Mouse (Mus musculus) MEL (cell line): ENCODE measurements around the gene Gm21969. TPM values are rescaled to one million over a fixed set of nuclear protein-coding genes. Genes with fewer than 3 reads are reported as not detected.

Source experiments
- DNase-seq: peaks from one replicate; pipeline ENCODE4 v3.0.0; 2011; ENCODE audit warnings: low read depth, low spot score
- H3K27ac ChIP-seq: 2 replicates; pipeline ENCODE4 v1.5.1; 2012; ENCODE audit warnings: low read depth, mild to moderate bottlenecking, control low read depth, low read length, moderate library complexity; ENCODE audit not compliant: control insufficient read depth
- H3K27me3 ChIP-seq, 2 experiments: fragments of 150-350 bp in 1 of 2; sonication (generic) in 1 of 2; 2 replicates each; pipeline ENCODE4 v1.6.1; 2012; ENCODE audit warnings: low read length in 2 of 2, mild to moderate bottlenecking in 2 of 2, improper control_type of control experiment in 1 of 2, moderate library complexity in 1 of 2; ENCODE audit not compliant: insufficient read depth in 2 of 2, control insufficient read depth in 1 of 2
- H3K36me3 ChIP-seq, 2 experiments: 2 replicates each; pipeline ENCODE4 v1.6.1; 2012 to 2014; ENCODE audit warnings: low read length in 2 of 2, improper control_type of control experiment in 1 of 2, inconsistent platforms in 1 of 2, mild to moderate bottlenecking in 1 of 2; ENCODE audit not compliant: insufficient read depth in 2 of 2, control insufficient read depth in 1 of 2
- H3K4me1 ChIP-seq, 2 experiments: fragments of 150-350 bp in 1 of 2; sonication (generic) in 1 of 2; 2 replicates each; pipeline ENCODE4 v1.6.1; 2012; ENCODE audit warnings: low read length in 2 of 2, improper control_type of control experiment in 1 of 2, mild to moderate bottlenecking in 1 of 2; ENCODE audit not compliant: insufficient read depth in 2 of 2, control insufficient read depth in 1 of 2
- H3K4me3 ChIP-seq, 2 experiments: fragments of 150-350 bp in 1 of 2; sonication (generic) in 1 of 2; 2 replicates each; pipeline ENCODE4 v1.5.1; 2012; ENCODE audit warnings: low read depth in 2 of 2, low read length in 2 of 2, mild to moderate bottlenecking in 2 of 2, moderate library complexity in 2 of 2, control low read depth in 1 of 2, improper control_type of control experiment in 1 of 2; ENCODE audit not compliant: control insufficient read depth in 1 of 2, insufficient read depth in 1 of 2
- H3K79me2 ChIP-seq: 2 replicates; pipeline ENCODE4 v1.6.1; 2012; ENCODE audit warnings: mild to moderate bottlenecking, low read length, moderate library complexity; ENCODE audit not compliant: control insufficient read depth, poor library complexity, insufficient read depth
- H3K9ac ChIP-seq: 2 replicates; pipeline ENCODE4 v1.6.1; 2012; ENCODE audit warnings: low read depth, mild to moderate bottlenecking, control low read depth, low read length, moderate library complexity; ENCODE audit not compliant: control insufficient read depth, poor library complexity, severe bottlenecking
- H3K9me3 ChIP-seq: fragments of 150-350 bp; sonication (generic); replicated peaks from 2 replicates; pipeline ENCODE4 v1.6.1; 2012; ENCODE audit warnings: mild to moderate bottlenecking, low read length, improper control_type of control experiment, moderate library complexity; ENCODE audit not compliant: insufficient read depth
- CTCF ChIP-seq, 3 experiments: IDR thresholded peaks in 2 of 3; conservative IDR thresholded peaks in 1 of 3; 2 replicates each; pipeline ENCODE4 v1.5.1; 2011 to 2012; ENCODE audit warnings: low read length in 3 of 3, low read depth in 2 of 3, mild to moderate bottlenecking in 2 of 3, improper control_type of control experiment in 1 of 3, inconsistent platforms in 1 of 3, mixed read lengths in 1 of 3, moderate library complexity in 1 of 3; ENCODE audit not compliant: control insufficient read depth in 1 of 3, insufficient read depth in 1 of 3, poor library complexity in 1 of 3, severe bottlenecking in 1 of 3
- ETS1 ChIP-seq: IDR thresholded peaks from 2 replicates; pipeline ENCODE4 v1.6.1; 2012; ENCODE audit warnings: low read depth, mild to moderate bottlenecking, inconsistent platforms, low read length, improper control_type of control experiment, moderate library complexity
- GABPA ChIP-seq: IDR thresholded peaks from 2 replicates; pipeline ENCODE4 v1.6.1; 2012; ENCODE audit warnings: low read depth, mild to moderate bottlenecking, inconsistent platforms, low read length, improper control_type of control experiment, moderate library complexity
- KAT2A ChIP-seq: conservative IDR thresholded peaks from 2 replicates; pipeline ENCODE4 v1.6.1; 2012; ENCODE audit warnings: low read depth, low read length, improper control_type of control experiment, inconsistent platforms
- MXI1 ChIP-seq: IDR thresholded peaks from 2 replicates; pipeline ENCODE4 v1.6.1; 2011; ENCODE audit warnings: mild to moderate bottlenecking, low read depth, low read length, improper control_type of control experiment
- NRF1 ChIP-seq: IDR thresholded peaks from 2 replicates; pipeline ENCODE4 v1.6.1; 2014; ENCODE audit warnings: low read depth, mild to moderate bottlenecking, inconsistent platforms, low read length, improper control_type of control experiment, moderate library complexity; ENCODE audit not compliant: poor library complexity, insufficient read depth, severe bottlenecking
- POLR2AphosphoS5 ChIP-seq: IDR thresholded peaks from 2 replicates; pipeline ENCODE4 v1.6.1; 2012; ENCODE audit warnings: low read depth, borderline replicate concordance, mild to moderate bottlenecking, inconsistent platforms, low read length, moderate library complexity, mixed read lengths
- RAD21 ChIP-seq: IDR thresholded peaks from 2 replicates; pipeline ENCODE4 v1.6.1; 2011; ENCODE audit warnings: mild to moderate bottlenecking, low read depth, low read length, improper control_type of control experiment
- SMC3 ChIP-seq: IDR thresholded peaks from 2 replicates; pipeline ENCODE4 v1.6.1; 2011; ENCODE audit warnings: low read depth, low read length, improper control_type of control experiment
- TBP ChIP-seq: IDR thresholded peaks from 2 replicates; pipeline ENCODE4 v1.8.0; 2011; ENCODE audit warnings: low read depth, low read length, improper control_type of control experiment
- UBTF ChIP-seq: IDR thresholded peaks from 2 replicates; pipeline ENCODE4 v1.6.1; 2012; ENCODE audit warnings: low read depth, mild to moderate bottlenecking, inconsistent platforms, low read length, improper control_type of control experiment, moderate library complexity, borderline replicate concordance; ENCODE audit not compliant: insufficient read depth
- USF1 ChIP-seq: IDR thresholded peaks from 2 replicates; pipeline ENCODE4 v1.6.1; 2014; ENCODE audit warnings: low read depth, mild to moderate bottlenecking, inconsistent platforms, low read length, improper control_type of control experiment, moderate library complexity
- USF2 ChIP-seq, 2 experiments: IDR thresholded peaks; 2 replicates each; pipeline ENCODE4 v1.6.1; 2011 to 2012; ENCODE audit warnings: improper control_type of control experiment in 2 of 2, low read length in 2 of 2, borderline replicate concordance in 1 of 2, inconsistent platforms in 1 of 2, low read depth in 1 of 2, mild to moderate bottlenecking in 1 of 2; ENCODE audit not compliant: insufficient read depth in 1 of 2
- ZC3H11A ChIP-seq: IDR thresholded peaks from 2 replicates; pipeline ENCODE4 v1.6.1; 2012; ENCODE audit warnings: low read depth, mild to moderate bottlenecking, inconsistent platforms, low read length, improper control_type of control experiment
- ZMIZ1 ChIP-seq: IDR thresholded peaks from 2 replicates; pipeline ENCODE4 v1.6.1; 2012; ENCODE audit warnings: low read depth, mild to moderate bottlenecking, inconsistent platforms, low read length, improper control_type of control experiment, moderate library complexity
- polyA plus RNA-seq, 2 experiments: library from polyadenylated mRNA; stranded (reverse) in 1 of 2; unstranded in 1 of 2; fragments of >175 nt in 1 of 2; fragments of >200 nt in 1 of 2; gene quantifications; 2 replicates each; pipeline versions ENCODE4 v1.2.1 to v1.2.4; 2012; ENCODE audit warnings: low replicate concordance in 2 of 2, low read depth in 1 of 2; ENCODE audit not compliant: insufficient read length in 2 of 2, insufficient read depth in 1 of 2, missing spikeins in 1 of 2
- total RNA-seq: library from RNA; depleted of rRNA; stranded (reverse); fragments of 300-350 nt; gene quantifications from 2 replicates; pipeline ENCODE4 v1.2.3, GENCODE M21; 2012

Gm21969 gene
- total and polyA plus RNA-seq, 3 experiments, result 0.03 TPM; not detected in 2

DNA sequence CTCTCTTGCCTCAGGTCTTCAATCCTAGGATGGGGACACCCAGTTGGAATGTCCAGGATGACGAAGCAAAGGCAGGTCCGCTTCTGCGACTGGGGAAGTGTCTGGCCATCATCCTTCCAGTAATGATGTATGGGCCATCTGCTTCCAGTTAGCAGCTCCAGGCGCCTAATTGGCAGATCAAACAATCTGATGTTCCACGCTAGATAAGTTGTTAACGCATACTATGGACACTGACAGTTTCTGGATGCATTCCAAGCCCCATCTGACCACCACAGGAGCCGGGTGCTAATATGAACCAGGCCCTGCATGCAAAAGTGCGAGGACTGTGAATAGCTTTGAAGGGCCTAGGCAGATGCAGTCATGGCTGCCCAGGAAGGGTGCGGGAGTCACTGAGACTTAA lies 72.7 kb downstream of the Gm21969 start:
- Histone ChIP-seq H3K79me2 (no peaks in the 10 kb centered on the region), H3K27ac (no peak overlapping the region), H3K9ac (no peak overlapping the region), H3K4me1 (no peaks in the 10 kb centered on the region), H3K36me3 (no peaks in the 10 kb centered on the region), H3K9me3 (no peaks in the 10 kb centered on the region), H3K27me3 (no peaks in the 10 kb centered on the region), H3K4me3 (no peak overlapping the region)
- no peak for DNase-seq
- no peak for TF ChIP-seq NRF1
- TF ChIP-seq UBTF, result no peak
- no peak for TF ChIP-seq USF2 (IDR thresholded peaks at IDR 0.05; ENCODE audit: borderline replicate concordance in 1 of 2, insufficient read depth in 1 of 2, low read depth in 1 of 2, low read length in 2 of 2)
- no peak for TF ChIP-seq ETS1
- no peak for TF ChIP-seq GABPA
- TF ChIP-seq USF1, result no peak
- no peak for TF ChIP-seq TBP
- no peak for TF ChIP-seq POLR2AphosphoS5
- TF ChIP-seq ZC3H11A, result no peak

DNA sequence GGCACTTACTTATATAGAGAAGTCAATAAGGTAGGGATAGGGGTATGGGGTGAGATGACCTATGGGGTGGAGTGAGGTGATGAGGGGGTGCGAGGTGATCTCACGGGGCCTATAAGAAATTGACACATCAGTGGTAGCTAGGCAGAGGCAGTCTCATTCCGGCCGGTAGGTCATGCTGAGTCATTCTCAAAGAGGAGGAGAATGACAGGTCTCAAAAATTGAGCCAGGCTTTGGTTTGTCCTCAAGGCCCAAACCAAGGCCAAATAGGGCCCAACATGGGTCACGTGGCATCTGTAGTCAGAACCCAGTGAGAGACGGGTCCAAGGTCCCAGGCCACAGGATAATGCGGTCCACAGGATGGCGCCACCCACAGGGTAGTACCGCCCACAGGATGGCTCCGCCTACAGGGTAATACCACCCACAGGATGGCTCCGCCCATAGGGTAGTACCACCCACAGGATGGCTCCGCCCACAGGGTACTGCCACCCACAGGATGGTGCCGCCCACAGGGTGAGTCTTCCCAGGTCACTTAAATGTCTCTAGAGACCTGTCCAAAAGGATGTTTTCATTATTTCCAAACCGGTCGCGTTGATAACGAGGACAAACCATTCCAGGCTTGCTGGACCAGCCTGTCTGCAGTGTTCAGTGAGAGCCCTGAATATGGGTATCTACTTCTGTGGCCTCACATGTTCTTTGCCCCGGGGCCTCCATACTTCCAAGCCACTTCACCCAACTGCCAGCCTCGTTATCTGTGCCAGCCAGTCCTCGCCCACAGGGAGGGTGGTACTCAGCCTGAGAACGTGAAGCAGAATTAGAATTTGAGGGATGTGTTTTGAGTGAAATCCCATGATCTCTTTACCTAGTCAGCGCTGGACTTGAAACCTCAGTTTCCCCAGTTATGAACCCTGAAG lies 81.0 kb downstream of the Gm21969 start:
- Histone ChIP-seq H3K9me3 (no peaks in the 10 kb centered on the region), H3K4me3 (no peak overlapping the region), H3K36me3 (no peaks in the 10 kb centered on the region), H3K27ac (no peak overlapping the region), H3K79me2 (no peaks in the 10 kb centered on the region), H3K27me3 (no peaks in the 10 kb centered on the region), H3K9ac (no peak overlapping the region), H3K4me1 (no peaks in the 10 kb centered on the region)
- no peak for TF ChIP-seq MXI1
- DNase-seq, result no peak

DNA sequence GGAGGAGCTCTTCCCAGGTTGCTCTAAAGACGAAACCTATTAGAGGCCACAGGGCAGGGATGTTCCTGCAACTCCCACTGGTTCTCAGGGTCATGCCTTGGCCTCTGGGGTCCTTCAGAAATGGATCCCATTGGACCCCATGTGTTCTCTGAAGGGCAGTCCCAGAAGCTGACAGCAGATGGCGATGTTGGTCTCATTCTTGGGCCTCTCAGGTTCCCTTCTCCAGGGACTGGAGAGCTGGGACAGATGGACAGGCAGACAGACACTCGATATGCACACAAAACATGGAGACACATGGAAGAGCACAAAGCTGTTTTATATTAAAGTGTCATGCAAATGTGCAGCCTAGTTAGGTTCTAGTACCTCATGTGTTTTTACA lies 81.6 kb downstream of the Gm21969 start:
- H3K4me3 ChIP-seq, result no peak overlapping the region
- no peak overlapping the region for H3K9ac ChIP-seq
- no peaks in the 10 kb centered on the region for H3K4me1 ChIP-seq
- H3K27ac ChIP-seq, result no peak overlapping the region
- no peaks in the 10 kb centered on the region for H3K27me3 ChIP-seq
- no peaks in the 10 kb centered on the region for H3K79me2 ChIP-seq
- peak; percentile 23 to 45 (median 32) for TF ChIP-seq CTCF (IDR thresholded peaks at IDR 0.05 in 2 of 3, conservative IDR thresholded peaks at IDR 0.05 in 1 of 3; ENCODE audit: control insufficient read depth in 1 of 3, insufficient read depth in 1 of 3, low read depth in 2 of 3, low read length in 3 of 3, poor library complexity in 1 of 3, severe bottlenecking in 1 of 3)
- TF ChIP-seq ZMIZ1, result no peak
- peak; percentile 25; the same call in 1 of the 2 replicates for TF ChIP-seq SMC3
- TF ChIP-seq USF1, result no peak
- TF ChIP-seq KAT2A, result no peak
- TF ChIP-seq RAD21, result peak; percentile 11; the same call in 1 of the 2 replicates
- H3K9me3 ChIP-seq, result no peaks in the 10 kb centered on the region
- H3K36me3 ChIP-seq, result no peaks in the 10 kb centered on the region
- peak; percentile 10 for DNase-seq
